Mouse (Mus musculus) ES-E14 (cell line): ENCODE measurements at regions not wholly inside any gene's neighbourhood (a gene's known extent, or its start where the extent isn't known, plus 50 kb on each side); places are given as distances from the start of the nearest gene placed in this dataset.
"Not testable (repeated sequence)": the region's sequence is repeated elsewhere in the genome, so short reads cannot be mapped to it uniquely, and the experiment has no call there.

Experiments
- DNase-seq: peaks from one replicate; pipeline ENCODE4 v3.0.0-alpha.2; 2013; ENCODE audit warnings: low read depth, low spot score
- H3K27ac ChIP-seq: 2 replicates; pipeline ENCODE4 v1.5.1; 2012; ENCODE audit warnings: low read depth, mild to moderate bottlenecking, low read length, moderate library complexity, mixed read lengths; ENCODE audit not compliant: poor library complexity, insufficient read depth, severe bottlenecking
- H3K36me3 ChIP-seq: 2 replicates; pipeline ENCODE4 v1.6.1; 2012; ENCODE audit warnings: mild to moderate bottlenecking, low read length, moderate library complexity, mixed read lengths; ENCODE audit not compliant: control insufficient read depth, poor library complexity, insufficient read depth, severe bottlenecking
- H3K4me1 ChIP-seq, 2 experiments: fragments of 150-350 bp in 1 of 2; sonication (generic) in 1 of 2; 2 replicates each; pipeline ENCODE4 v1.6.1; 2012; ENCODE audit warnings: low read length in 2 of 2, mild to moderate bottlenecking in 1 of 2, mixed read lengths in 1 of 2; ENCODE audit not compliant: control insufficient read depth in 2 of 2, insufficient read depth in 2 of 2, poor library complexity in 1 of 2
- H3K4me3 ChIP-seq, 2 experiments: fragments of 150-350 bp in 1 of 2; sonication (generic) in 1 of 2; 2 replicates each; pipeline ENCODE4 v1.5.1; 2012; ENCODE audit warnings: low read length in 2 of 2, low read depth in 1 of 2, mild to moderate bottlenecking in 1 of 2, mixed read lengths in 1 of 2; ENCODE audit not compliant: insufficient read depth in 1 of 2, poor library complexity in 1 of 2, severe bottlenecking in 1 of 2
- H3K9ac ChIP-seq: 2 replicates; pipeline ENCODE4 v1.6.1; 2012; ENCODE audit warnings: low read depth, mild to moderate bottlenecking, low read length, mixed read lengths; ENCODE audit not compliant: poor library complexity, insufficient read depth, severe bottlenecking
- H3K9me3 ChIP-seq: fragments of 150-350 bp; sonication (generic); 2 replicates; pipeline ENCODE4 v1.6.1; 2012; ENCODE audit warnings: low read depth, mild to moderate bottlenecking, low read length; ENCODE audit not compliant: control insufficient read depth, insufficient read depth
- CHD2 ChIP-seq: IDR thresholded peaks from 2 replicates; pipeline ENCODE4 v1.6.1; 2014; ENCODE audit warnings: mild to moderate bottlenecking, low read depth, low read length, inconsistent platforms
- HCFC1 ChIP-seq: IDR thresholded peaks from 2 replicates; pipeline ENCODE4 v1.6.1; 2012; ENCODE audit warnings: low read length, inconsistent platforms, borderline replicate concordance; ENCODE audit not compliant: insufficient read depth
- MAFK ChIP-seq: IDR thresholded peaks from 2 replicates; pipeline ENCODE4 v1.6.1; 2014; ENCODE audit warnings: mild to moderate bottlenecking, low read depth, low read length, inconsistent platforms; ENCODE audit not compliant: insufficient read depth
- ZC3H11A ChIP-seq: IDR thresholded peaks from 2 replicates; pipeline ENCODE4 v1.6.1; 2012; ENCODE audit warnings: low read depth, mild to moderate bottlenecking, inconsistent platforms, low read length, borderline replicate concordance
- ZNF384 ChIP-seq: IDR thresholded peaks from 2 replicates; pipeline ENCODE4 v1.6.1; 2012; ENCODE audit warnings: low read depth, low read length, inconsistent platforms
- in situ Hi-C, 2 experiments: fragments of 600-800 bp; cut with MboI; formaldehyde crosslinking; loops; one replicate each; pipeline ENCODE4 v1.15.1; 2025; ENCODE audit warnings: low sequenced_read_pairs in 2 of 2, inconsistent platforms in 1 of 2; ENCODE audit not compliant: unreplicated experiment in 2 of 2

GRCm38 (mm10) chr10:86590211-86590610 is 91.5 kb upstream of the Syn3 start:
- H3K36me3 ChIP-seq, DNase-seq, H3K4me3 ChIP-seq, H3K9me3 ChIP-seq, in situ Hi-C loops, H3K9ac ChIP-seq, H3K27ac ChIP-seq, H3K4me1 ChIP-seq: not testable (repeated sequence)

GRCm38 (mm10) chr10:86566875-86567274 is 68.2 kb upstream of the Syn3 start:
- DNase-seq, H3K9ac ChIP-seq, H3K4me1 ChIP-seq, H3K9me3 ChIP-seq, H3K27ac ChIP-seq, H3K4me3 ChIP-seq, in situ Hi-C loops, H3K36me3 ChIP-seq: not testable (repeated sequence)

- DNase-seq, result peak; percentile 1
- Histone ChIP-seq H3K36me3 (no peaks in the 10 kb centered on the region), H3K4me1 (no peaks in the 10 kb centered on the region), H3K9ac (no peak overlapping the region), H3K9me3 (no peaks in the 10 kb centered on the region), H3K27ac (no peak overlapping the region), H3K4me3 (no peak overlapping the region)
- in situ Hi-C loops, result no loop called here
- TF ChIP-seq HCFC1 (no peak), ZNF384 (no peak), CHD2 (no peak), MAFK (no peak), ZC3H11A (0 out of 2 replicates have a peak, but pooled peaks have one; percentile 9)
Observed at GRCm38 (mm10) chr10:86555843-86556242, 57.1 kb upstream of the Syn3 start.
